Mouse (Mus musculus) heart, postnatal 0 days (tissue): Measurements from ENCODE around the gene Casp2.

Experiments used
- CTCF ChIP-seq: IDR thresholded peaks from 2 replicates; pipeline ENCODE4 v1.5.1; 2016; ENCODE audit warnings: antibody characterized with exemption, control low read depth, low read depth
- EP300 ChIP-seq: IDR thresholded peaks from 2 replicates; pipeline ENCODE4 v1.6.1; 2016; ENCODE audit warnings: antibody characterized with exemption, low read depth

GRCm38 (mm10) chr6:42237276-42237805 lies 27.4 kb upstream of the Casp2 start:
- TF ChIP-seq CTCF (no peak), EP300 (no peak)
